Mouse (Mus musculus) liver, embryonic 14.5 days (tissue): ENCODE measurements around the gene Ush2a. TPM values are rescaled to one million over a fixed set of nuclear protein-coding genes. Genes with fewer than 3 reads are reported as not detected.
A peak's percentile ranks its signal among the peaks of the same experiment; 100 is the strongest.

Experiments used
- ATAC-seq: fragments of 200-750 bp; cut with Nextera tagmentation; 2 replicates; pipeline ENCODE4 v1.8.0; 2017; ENCODE audit warnings: moderate number of reproducible peaks, mild to moderate bottlenecking, moderate library complexity; ENCODE audit not compliant: insufficient read depth
- DNase-seq, 3 experiments: peaks; one replicate each; pipeline ENCODE4 v3.0.0-alpha.2; 2012 to 2013; ENCODE audit warnings: low read depth in 3 of 3, low spot score in 3 of 3
- H3K27ac ChIP-seq: fragments of 300-500 bp; sonication (generic); 2 replicates; pipeline ENCODE4 v1.5.1; 2014; ENCODE audit warnings: moderate library complexity, mild to moderate bottlenecking, control low read depth, inconsistent platforms
- H3K27me3 ChIP-seq: fragments of 300-500 bp; sonication (generic); 2 replicates; pipeline ENCODE4 v1.6.1; 2014; ENCODE audit warnings: mild to moderate bottlenecking, low read length, moderate library complexity; ENCODE audit not compliant: control insufficient read depth, insufficient read depth
- H3K36me3 ChIP-seq: fragments of 300-500 bp; sonication (generic); replicated peaks from 2 replicates; pipeline ENCODE4 v1.6.1; 2014; ENCODE audit warnings: low read depth; ENCODE audit not compliant: control insufficient read depth, insufficient read depth
- H3K4me1 ChIP-seq, 2 experiments: fragments of 200-500 bp in 1 of 2; fragments of 300-500 bp in 1 of 2; sonication (generic) in 1 of 2; replicated peaks; 2 replicates each; pipeline ENCODE4 v1.6.1; 2012 to 2014; ENCODE audit warnings: antibody characterized with exemption in 1 of 2, inconsistent platforms in 1 of 2, low read length in 1 of 2; ENCODE audit not compliant: control insufficient read depth in 2 of 2, insufficient read depth in 2 of 2
- H3K4me2 ChIP-seq: fragments of 300-500 bp; sonication (generic); 2 replicates; pipeline ENCODE4 v1.6.1; 2014; ENCODE audit warnings: low read depth, mild to moderate bottlenecking, control low read depth, moderate library complexity
- H3K4me3 ChIP-seq, 2 experiments: fragments of 200-500 bp in 1 of 2; fragments of 300-500 bp in 1 of 2; sonication (generic) in 1 of 2; 2 replicates each; pipeline ENCODE4 v1.5.1; 2012 to 2014; ENCODE audit warnings: low read depth in 2 of 2, low read length in 2 of 2, mild to moderate bottlenecking in 2 of 2, control low read depth in 1 of 2, inconsistent platforms in 1 of 2, moderate library complexity in 1 of 2; ENCODE audit not compliant: insufficient read depth in 1 of 2
- H3K9ac ChIP-seq: fragments of 300-500 bp; sonication (generic); replicated peaks from 2 replicates; pipeline ENCODE4 v1.6.1; 2014; ENCODE audit warnings: mild to moderate bottlenecking, control low read depth, moderate library complexity
- H3K9me3 ChIP-seq: fragments of 300-500 bp; sonication (generic); 2 replicates; pipeline ENCODE4 v1.6.1; 2016; ENCODE audit warnings: low read length, mixed read lengths; ENCODE audit not compliant: control insufficient read depth
- CTCF ChIP-seq: IDR thresholded peaks from 2 replicates; pipeline ENCODE4 v1.5.1; 2016; ENCODE audit warnings: antibody characterized with exemption, low read depth, control low read depth
- EP300 ChIP-seq: IDR thresholded peaks from 2 replicates; pipeline ENCODE4 v1.6.1; 2016; ENCODE audit warnings: antibody characterized with exemption, low read depth
- WGBS: fragments of 180-500 bp; shearing (Covaris S2); extraction: QIAGEN DNeasy Blood & Tissue Kit; methylation state at CpG from one replicate; pipeline ENCODE4 v1.1.7; 2014; ENCODE audit not compliant: insufficient replicate concordance; 5-methylcytosine and 5-hydroxymethylcytosine counted together
- polyA plus RNA-seq, 2 experiments: library from polyadenylated mRNA; depleted of rRNA in 1 of 2; stranded (reverse) in 1 of 2; unstranded in 1 of 2; fragments of >200 nt; fragmentation: Nextera tagmentation in 1 of 2; extraction: Ambion mirVana in 1 of 2; gene quantifications; 2 replicates each; pipeline versions ENCODE4 v1.2.1 to v1.2.3; 2012 to 2014

Gene Ush2a
- polyA plus RNA-seq, 2 experiments = 0.02 TPM; not detected in 1

DNA sequence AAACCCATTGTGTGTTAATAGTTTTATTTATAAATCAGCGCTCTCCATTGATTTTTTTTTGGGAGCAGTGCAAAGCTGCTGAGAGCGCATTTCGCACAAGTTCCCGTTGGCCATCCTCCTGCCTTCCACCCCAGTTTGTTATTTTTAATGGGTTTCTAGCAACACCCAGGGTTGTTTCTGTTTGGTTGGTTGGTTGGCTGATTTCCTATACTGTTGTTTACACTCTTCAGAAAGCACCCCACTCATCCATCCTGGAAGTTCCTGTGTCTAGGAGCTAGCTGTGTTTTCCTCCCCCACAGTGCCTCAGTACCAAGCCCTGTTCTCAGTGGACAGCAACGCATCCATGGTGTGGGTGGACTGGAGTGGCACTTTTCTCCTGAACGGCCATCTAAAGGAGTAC is 689.3 kb downstream of the Ush2a start:
- Histone ChIP-seq H3K27ac (no peak overlapping the region), H3K4me1 (0 out of 4 replicates have a peak, but pooled peaks cover 0 to 3% of the 10 kb centered on the region in 2 experiments), H3K4me2 (no peak overlapping the region), H3K4me3 (no peak overlapping the region), H3K36me3 (no peaks in the 10 kb centered on the region), H3K9ac (no peak overlapping the region), H3K9me3 (no peaks in the 10 kb centered on the region), H3K27me3 (no peaks in the 10 kb centered on the region)
- 70% methylated on average over 6 of the region's 6 CpGs for WGBS
- DNase-seq (no peak), ATAC-seq (no peak)
- TF ChIP-seq EP300 (no peak), CTCF (no peak)

DNA sequence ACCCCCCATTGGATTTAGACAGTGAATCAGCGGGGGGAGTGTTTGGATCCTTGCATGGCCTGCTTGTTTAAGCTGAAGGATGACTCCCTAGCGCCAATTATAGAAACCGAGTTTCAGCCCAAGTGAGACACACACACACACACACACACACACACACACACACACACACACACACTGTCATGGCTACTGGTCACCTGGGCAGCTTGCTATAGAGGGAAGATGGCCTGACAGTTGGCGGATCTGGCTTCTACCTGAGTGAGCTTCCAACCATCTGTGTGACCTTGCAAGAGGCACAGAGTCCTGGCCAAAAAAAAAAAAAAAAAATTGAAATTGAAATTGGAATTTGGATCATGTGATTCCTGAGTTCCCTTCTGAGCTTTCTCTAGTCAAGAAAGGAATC is 690.7 kb downstream of the Ush2a start:
- Histone ChIP-seq H3K27me3 (no peaks in the 10 kb centered on the region), H3K4me2 (no peak overlapping the region), H3K9me3 (no peaks in the 10 kb centered on the region), H3K9ac (no peak overlapping the region), H3K36me3 (no peaks in the 10 kb centered on the region), H3K4me1 (0 out of 4 replicates have a peak, but pooled peaks cover 0 to 3% of the 10 kb centered on the region in 2 experiments), H3K27ac (no peak overlapping the region), H3K4me3 (no peak overlapping the region)
- ATAC-seq (no peak), DNase-seq (no peak)
- no peak for TF ChIP-seq CTCF
- no peak for TF ChIP-seq EP300
- 70% methylated on average over 4 of the region's 4 CpGs for WGBS

DNA sequence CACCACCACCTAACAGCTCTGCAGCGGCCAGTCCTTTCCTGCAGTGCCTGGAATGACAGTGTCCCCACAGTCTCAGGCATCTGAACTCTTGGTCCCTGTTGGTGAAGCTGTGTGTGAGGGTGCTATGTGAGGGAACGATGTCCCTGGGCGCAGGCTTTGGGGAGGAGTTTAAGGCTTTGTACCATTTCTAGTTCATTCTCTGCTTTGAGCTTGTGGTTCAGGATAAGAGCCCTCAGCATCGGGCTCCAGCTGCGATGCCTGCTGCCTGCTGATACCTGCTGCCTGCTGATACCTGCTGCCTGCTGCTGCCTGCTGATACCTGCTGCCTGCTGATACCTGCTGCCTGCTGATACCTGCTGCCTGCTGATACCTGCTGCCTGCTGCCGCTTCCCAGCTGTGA is 711.3 kb downstream of the Ush2a start:
- TF ChIP-seq CTCF = no peak
- peak; percentile 100 for TF ChIP-seq EP300
- Histone ChIP-seq H3K36me3 (peaks cover 42% of the 10 kb centered on the region), H3K27me3 (no peaks in the 10 kb centered on the region), H3K4me2 (peak overlapping the region; percentile 53), H3K4me1 (peaks cover 19 to 27% of the 10 kb centered on the region in 2 experiments), H3K9ac (no peak overlapping the region; the same call in 1 of the 2 replicates), H3K4me3 (no peak overlapping the region; a peak in 1 of 4 replicates), H3K9me3 (no peaks in the 10 kb centered on the region), H3K27ac (peak overlapping the region; percentile 94)
- ATAC-seq (peak; percentile 92), DNase-seq (peak; percentile 47 to 85 (median 85))
- 35% methylated on average over 6 of the region's 6 CpGs for WGBS

GRCm38 (mm10) chr1:188973926-188974325 is 712.1 kb downstream of the Ush2a start:
- Histone ChIP-seq H3K4me1 (peaks cover 19 to 27% of the 10 kb centered on the region in 2 experiments), H3K27ac (peak overlapping the region; percentile 94), H3K27me3 (no peaks in the 10 kb centered on the region), H3K9ac (no peak overlapping the region), H3K36me3 (peaks cover 47% of the 10 kb centered on the region), H3K9me3 (no peaks in the 10 kb centered on the region), H3K4me2 (no peak overlapping the region; the same call in 1 of the 2 replicates), H3K4me3 (no peak overlapping the region)
- ATAC-seq (peak; percentile 59), DNase-seq (peak in 1 of 3 experiments; percentile 4)
- WGBS = 84% methylated on average over 16 of the region's 16 CpGs
- TF ChIP-seq EP300 = no peak

DNA sequence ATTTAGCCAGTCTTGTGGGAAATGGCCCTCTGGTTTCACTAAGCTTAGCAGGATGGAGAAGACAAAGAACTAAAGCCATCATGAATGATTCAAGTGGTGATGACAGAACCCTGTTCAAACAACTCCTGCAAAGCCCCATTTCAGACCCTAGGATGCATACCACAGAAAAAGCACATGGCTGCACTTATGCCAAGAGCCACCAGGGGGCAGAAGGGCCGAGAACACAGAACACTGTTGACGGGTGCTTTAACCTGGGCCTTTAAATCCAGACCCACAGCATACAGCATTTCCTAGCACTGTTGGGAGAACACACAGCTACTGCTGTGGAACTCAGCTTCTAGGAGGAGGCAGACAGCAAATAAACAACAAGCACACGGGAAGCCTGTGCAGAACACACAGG is 718.2 kb downstream of the Ush2a start:
- Histone ChIP-seq H3K27ac (peak overlapping the region; percentile 25; the same call in 1 of the 2 replicates), H3K36me3 (peaks cover 36% of the 10 kb centered on the region)

More for the DNA sequence above, 718.2 kb downstream of the Ush2a start:
- no peaks in the 10 kb centered on the region for H3K9me3 ChIP-seq
- no peak overlapping the region for H3K4me2 ChIP-seq
- H3K4me3 ChIP-seq = no peak overlapping the region
- H3K9ac ChIP-seq = no peak overlapping the region
- peaks cover 0 to 2% of the 10 kb centered on the region in 2 experiments; a peak in 3 of 4 replicates for H3K4me1 ChIP-seq
- peak; percentile 96 for TF ChIP-seq CTCF
- no peak for TF ChIP-seq EP300
- WGBS = 31% methylated on average over 3 of the region's 3 CpGs
- peak in 2 of 3 experiments; percentile 39 to 54 for DNase-seq
- peak; percentile 70 for ATAC-seq
- no peaks in the 10 kb centered on the region for H3K27me3 ChIP-seq
